Mouse (Mus musculus) retina, adult 2 months (tissue): Measurements from ENCODE around the gene C8g.

Source experiments
- DNase-seq: peaks from one replicate; pipeline ENCODE4 v3.0.0-alpha.2; 2012; ENCODE audit warnings: low read depth, low spot score

Gene C8g

DNA sequence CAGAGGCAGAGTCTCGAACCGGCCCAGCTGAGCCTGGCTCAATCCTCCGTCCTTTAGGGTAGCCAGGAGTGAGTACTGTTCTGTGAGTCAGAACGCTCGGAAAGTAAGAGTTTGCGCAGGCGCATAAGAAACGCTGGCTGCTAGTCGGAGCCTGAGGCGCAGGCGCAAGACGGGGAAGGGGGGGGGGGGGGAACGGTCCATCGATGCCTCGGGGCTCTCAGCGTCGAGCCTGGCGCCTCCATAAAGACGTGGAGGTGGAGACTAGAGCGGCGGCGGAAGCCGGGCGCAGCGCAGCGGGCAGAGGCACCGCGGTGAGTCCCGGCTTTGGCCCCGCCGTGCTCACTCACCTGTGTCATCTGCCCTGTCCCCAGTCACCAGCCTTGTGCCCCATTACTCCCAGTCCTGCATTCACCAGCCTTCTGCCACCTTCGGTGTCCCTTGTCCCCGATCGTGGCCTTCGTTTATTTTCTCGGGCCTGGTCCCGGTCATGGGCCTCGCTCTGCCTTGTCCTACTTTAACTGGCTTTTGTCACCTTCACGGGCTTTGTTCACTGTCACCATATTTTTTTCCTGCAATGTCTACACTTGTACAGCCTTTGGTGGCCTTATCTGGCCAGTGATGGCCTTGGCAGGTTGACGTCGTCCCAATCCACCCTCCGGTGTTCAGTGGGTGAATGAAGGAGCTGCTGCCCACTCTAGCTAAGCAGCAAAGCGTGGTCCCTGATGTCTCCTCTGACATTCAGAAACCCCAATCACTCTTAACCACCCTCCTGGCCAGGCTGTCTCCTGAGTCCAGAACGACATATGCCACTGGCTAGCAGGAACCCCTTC is 728 bp downstream of the C8g start, which contains the start of gene Fbxw5:
Gene Fbxw5, plus strand, starts transcription at position 175 of the 830 bp plus-strand sequence.
- peak; percentile 83 for DNase-seq

GRCm38 (mm10) chr2:25500071-25500575 is 1.4 kb downstream of the C8g start:
- DNase-seq = no peak

- DNase-seq = no peak
Measured at GRCm38 (mm10) chr2:25498622-25499478, 2.7 kb downstream of the C8g start.

DNA sequence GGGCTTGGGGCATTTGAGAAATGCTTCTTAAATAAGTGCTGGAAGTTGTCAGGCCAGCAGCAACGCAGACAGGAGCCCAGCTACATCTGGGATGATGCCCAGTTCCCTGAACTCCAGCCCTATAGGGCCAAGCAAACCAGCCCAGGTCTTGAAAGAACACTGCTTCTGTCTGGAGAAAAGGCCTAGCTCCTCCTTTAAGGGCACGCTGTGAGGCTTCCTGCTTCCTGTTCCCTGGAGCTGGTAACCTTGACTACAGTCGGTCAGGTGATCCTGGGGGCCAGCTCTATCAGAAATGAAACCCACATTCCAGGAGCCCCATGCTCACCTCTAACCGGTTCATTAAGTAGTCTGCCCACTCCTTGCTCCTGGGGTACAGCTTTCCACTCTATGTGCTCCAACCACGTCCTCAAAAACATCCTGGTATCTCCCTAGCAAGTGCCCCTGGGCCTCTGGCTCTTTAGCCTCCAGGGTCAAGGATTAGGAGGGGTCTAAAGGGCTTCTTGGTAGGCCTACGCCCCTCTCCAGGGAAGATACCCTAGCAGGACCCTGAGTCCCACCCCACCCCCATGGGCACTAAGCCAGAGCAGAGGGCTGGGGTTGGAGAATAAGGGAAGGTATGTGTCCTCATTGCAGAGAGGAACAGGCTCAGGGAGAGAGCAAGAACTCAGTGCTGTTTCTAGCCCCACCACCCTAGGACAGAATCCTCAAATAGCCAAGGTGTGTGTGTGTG is 3.5 kb downstream of the C8g start:
- no peak for DNase-seq

DNA sequence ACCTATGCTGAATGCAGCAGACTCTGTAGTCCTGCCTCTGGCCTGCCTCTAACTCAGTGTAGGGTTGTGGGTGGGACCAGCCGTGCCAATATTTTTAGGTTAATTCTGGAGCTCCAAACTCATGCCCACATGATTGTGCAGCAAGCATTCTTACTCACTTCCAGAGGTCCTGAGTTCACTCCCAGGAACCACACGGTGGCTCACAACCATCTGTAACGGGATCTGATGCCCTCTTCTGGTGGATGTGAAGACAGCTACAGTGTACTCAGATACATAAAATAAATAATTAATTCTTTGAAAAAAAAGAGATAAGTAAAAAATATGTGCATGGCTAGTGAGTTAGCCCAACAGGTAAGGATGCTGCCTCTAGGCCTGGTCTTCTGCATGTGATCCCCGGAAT is 5.1 kb downstream of the C8g start:
- DNase-seq = no peak

GRCm38 (mm10) chr2:25493476-25493961 is 8.0 kb downstream of the C8g start, which contains the start of gene Lcn12:
Gene Lcn12 (minus strand): TSS chr2:25493911.
- no peak for DNase-seq

- no peak for DNase-seq
Measured at GRCm38 (mm10) chr2:25492988-25493387, 8.5 kb downstream of the C8g start.

DNA sequence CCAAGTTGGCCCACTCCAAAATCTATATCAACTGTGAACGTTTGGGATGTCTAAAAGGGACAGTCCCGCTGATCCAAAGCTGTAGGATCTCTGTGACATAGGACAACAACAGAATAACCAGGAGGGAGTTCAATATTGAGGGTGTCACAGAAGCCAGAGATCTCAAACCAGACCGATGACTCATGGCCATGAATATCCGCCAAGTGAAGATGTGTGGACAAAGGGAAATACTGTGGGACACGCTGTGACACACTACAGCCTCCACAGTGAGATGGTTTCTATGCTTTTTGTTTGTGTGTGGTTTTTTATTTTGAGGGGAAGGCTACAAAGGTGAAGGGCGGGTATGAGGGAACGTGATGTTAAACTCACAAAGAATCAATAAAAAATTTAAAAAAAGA is 12.8 kb downstream of the C8g start:
- DNase-seq = no peak

DNA sequence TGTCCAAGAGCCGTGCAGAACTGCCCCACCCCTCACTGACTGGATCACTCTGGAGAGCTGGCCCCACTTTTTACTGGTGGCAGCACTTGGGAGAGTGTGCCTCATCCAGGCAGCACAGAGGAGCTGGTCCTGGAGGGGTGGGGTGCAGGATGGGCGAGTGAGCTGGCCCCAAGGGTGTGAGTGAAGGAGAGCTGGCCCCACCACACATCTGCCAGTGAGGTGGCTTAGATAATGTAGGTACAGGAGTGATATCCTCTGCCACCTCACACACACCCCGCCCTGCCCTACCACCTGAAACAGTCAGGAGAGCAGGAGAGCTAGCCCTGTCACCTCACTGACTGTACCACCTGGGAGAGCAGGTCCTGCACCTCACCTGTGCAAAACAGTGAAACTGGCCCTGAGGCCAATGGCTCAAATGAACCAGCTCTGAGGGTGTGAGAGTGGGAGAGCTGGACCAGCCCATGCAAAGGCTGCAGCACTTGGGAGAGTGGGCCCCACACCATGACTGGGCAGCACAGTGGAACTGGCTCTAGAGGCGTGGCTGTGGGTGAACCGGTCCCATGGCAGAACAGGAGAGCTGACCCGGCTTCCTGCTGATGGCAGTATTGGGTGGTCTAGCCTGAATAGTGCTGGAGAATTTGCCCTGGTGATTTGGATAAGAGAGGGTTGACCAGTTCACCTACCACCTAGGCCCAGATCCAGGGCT is 13.4 kb downstream of the C8g start:
- DNase-seq = no peak

DNA sequence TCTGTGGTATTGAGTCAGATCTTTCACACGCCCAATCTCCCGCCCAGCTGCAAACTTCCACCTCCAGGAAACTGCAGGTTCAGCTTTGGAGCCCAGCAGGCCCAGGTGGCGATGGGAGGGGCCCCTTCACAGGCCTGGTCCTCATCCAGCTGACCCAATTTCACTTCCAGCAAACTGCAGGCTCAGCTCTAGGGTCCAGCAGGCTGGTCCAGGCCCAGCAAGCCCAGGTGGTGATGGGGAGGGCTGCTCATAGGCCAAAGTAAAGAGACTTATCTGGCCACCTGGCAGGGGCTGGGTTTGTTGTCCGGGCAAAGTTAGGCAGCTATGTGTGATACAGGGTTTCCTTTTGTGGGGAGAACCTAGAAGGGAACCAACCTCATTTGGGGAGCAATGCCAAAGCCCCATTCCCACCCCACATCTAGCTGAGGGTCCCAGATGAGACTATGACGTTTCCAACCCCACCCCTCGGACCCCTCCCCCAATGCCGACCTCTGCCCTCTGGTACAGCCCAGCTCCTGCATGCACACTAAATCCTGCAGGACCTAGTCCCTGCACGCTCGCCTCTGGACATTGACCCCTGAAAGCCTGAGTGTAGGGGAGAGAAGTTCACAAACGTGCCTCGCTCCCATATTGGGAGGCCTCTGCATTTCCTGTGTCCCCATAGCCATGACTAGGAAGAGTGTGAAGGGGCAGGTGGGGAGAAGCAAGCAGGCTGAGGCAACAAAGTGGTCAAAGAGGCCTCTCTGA is 16.4 kb downstream of the C8g start:
- DNase-seq = no peak

GRCm38 (mm10) chr2:25482969-25483368 is 18.6 kb downstream of the C8g start:
- no peak for DNase-seq

DNA sequence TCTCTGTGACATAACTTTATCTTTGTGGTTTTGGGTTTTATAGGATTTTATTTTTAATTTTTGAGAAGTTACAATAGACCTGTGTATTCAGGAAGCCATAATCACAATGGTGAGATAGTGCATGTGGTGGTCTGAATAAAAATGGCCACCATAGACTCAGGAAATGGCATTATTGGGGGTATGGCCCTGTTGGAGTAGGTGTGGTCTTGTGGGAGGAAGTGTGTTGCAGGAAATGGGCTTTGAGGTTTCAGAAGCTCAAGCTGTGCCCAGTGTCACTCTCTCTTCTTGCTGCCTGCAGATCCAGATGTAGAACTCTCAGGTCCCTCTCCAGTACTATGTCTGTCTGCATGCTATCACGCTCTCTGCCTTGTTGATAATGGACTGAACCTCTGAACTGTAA is 21.0 kb downstream of the C8g start:
- no peak for DNase-seq

DNA sequence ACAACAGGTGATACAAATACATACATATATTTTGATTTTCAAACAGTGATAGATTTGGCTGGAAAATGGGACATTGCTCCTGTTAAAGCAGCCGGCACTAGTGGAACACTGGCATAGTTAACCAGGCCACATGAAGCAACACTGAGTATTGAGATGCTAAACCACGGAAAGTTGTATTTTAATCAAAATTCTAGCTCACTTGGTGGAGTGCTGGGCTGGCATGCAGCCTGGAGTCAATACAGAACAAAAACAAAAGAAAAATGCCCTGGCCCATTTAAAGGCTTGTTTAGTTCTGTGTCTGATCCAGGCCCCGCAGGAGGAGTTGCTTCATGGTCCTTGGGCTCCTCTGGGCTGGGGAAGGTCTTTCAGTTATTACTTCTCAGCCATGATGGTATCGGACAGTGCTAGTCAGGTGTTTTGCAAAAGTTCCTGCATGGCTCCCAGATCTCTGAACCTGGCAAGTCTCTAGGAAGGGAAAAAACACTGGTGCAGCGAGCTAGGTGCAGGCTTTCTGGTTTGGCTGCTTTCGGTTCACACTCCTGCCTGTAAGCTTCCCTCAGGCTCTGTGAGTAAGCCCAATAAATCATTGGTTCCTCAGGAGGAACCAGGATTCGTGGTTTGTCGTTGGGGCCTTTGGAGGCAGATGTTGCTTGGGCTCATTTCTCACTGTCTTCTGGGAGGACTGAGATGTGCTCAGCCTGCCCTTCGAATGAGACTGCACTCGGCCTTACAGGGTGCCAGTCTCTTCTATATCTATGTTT is 21.8 kb downstream of the C8g start:
- DNase-seq = no peak

DNA sequence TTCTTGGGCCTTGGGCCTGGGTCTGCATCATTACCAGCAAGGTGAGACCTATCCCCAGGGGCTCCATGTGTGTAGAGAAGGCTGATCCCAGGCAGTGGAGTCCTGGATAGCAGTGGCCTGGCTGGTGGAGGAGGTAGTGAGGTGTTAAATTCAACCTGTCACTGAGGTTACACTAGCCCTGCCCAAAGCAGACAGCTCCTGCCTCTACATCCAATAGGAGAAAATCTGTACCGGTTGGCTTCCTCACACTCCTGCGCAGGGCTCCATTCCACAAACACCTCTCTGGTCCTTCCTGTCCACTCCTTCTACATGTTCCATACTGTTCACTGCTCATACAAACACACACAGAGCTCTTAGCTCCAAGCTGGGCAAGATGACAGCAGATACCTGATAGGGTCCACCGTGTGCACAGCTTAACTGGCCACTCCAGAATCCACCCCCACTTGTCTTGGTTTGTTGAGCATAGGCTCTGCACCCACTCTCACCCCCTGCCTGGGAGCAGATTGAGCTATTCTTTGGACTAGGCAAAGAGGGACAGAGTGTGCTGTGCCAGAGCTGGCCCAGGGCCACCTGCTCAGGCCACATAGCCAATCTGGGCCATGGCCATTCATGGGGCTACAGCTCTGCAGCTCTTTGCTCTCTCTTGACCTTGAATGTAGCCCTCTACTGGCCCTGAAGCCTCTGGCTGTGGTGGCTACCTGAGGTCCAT is 23.4 kb downstream of the C8g start:
- no peak for DNase-seq

GRCm38 (mm10) chr2:25477541-25477940 is 24.0 kb downstream of the C8g start:
- no peak for DNase-seq

DNA sequence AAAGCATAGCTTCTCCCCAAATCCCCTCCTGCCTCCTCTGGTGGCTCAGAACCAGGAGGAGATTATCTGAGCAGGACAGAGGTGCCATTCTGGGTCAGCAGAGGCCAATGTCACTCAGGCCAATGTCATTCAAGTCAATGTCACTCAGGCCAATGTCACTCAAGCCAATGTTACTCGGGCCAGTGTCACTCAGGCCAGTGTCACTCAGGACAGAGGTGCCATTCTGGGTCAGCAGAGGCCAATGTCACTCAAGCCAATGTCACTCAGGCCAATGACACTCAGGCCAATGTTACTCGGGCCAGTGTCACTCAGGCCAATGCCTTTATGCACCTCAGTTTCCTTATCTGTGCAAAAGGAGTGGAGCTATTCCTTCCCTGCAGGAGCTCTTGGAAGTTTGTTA is 29.0 kb downstream of the C8g start:
- no peak for DNase-seq

DNA sequence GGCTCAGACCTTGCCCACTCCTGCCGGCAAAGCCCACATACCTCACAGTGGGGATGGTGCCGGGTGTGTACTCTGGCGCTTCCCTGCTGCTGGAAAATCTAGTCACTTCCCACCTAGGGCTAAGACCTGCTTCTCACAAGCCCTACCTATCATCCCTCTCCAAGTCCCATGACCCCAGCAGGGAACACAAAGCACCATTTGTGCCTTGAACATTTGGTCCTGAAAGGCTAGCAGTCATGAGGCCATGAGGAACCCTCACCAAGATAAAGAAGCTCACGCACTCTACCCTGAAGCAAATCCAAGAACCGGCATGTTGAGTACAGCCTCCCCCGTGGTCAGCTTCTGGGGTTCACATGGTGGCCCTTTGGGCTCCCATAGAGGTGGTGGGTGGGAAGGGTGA is 31.6 kb downstream of the C8g start, which contains the start of gene Ptgds:
Gene Ptgds, minus strand, starts transcription at position 78 of the 400 bp plus-strand sequence.
- no peak for DNase-seq
